Mouse (Mus musculus): ENCODE data around the gene Abhd14b.

DNA sequence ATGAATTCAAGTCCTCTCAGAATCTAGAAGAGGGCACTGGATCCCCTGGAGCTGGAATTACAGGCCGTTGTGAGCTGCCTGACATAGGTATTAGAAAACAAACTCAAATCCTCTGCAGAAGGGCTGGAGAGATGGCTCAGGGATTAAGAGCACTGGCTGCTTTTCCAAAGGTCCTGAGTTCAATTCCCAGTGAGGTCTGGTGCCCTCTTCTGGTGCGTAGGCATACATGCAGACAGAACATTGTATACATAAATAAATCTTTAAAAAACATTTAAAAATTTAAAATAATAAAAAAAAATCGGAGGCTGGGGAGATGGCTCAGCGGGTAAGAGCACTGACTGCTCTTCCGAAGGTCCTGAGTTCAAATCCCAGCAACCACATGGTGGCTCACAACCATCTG lies 4.6 kb upstream of the Abhd14b start:
- TF ChIP-seq CTCF (IDR thresholded peaks at IDR 0.05; ENCODE audit: extremely low read depth, insufficient read depth, low read length), result peak; percentile 25; the same call in 1 of the 2 replicates
- TF ChIP-seq POLR2A (IDR thresholded peaks at IDR 0.05; ENCODE audit: extremely low read depth, insufficient read depth, low read length), result no peak
